Mouse (Mus musculus) olfactory bulb, adult 2 months (tissue): ENCODE data around the gene Skap1. TPM values are rescaled to one million over a fixed set of nuclear protein-coding genes. Genes with fewer than 3 reads are reported as not detected.

Experiments
- H3K27ac ChIP-seq: fragments of 200-500 bp; 2 replicates; pipeline ENCODE4 v1.5.1; 2012; ENCODE audit warnings: low read depth, low read length; ENCODE audit not compliant: insufficient read depth
- H3K4me1 ChIP-seq: fragments of 200-500 bp; 2 replicates; pipeline ENCODE4 v1.6.1; 2012; ENCODE audit warnings: low read length; ENCODE audit not compliant: control insufficient read depth, insufficient read depth
- H3K4me3 ChIP-seq: fragments of 200-500 bp; 2 replicates; pipeline ENCODE4 v1.5.1; 2012; ENCODE audit warnings: mild to moderate bottlenecking, low read depth, low read length, moderate library complexity; ENCODE audit not compliant: insufficient read depth
- CTCF ChIP-seq: fragments of 200-500 bp; IDR thresholded peaks from 2 replicates; pipeline ENCODE4 v1.5.1; 2012; ENCODE audit warnings: low read depth, mild to moderate bottlenecking, low read length, moderate library complexity; ENCODE audit not compliant: insufficient read depth
- POLR2A ChIP-seq: fragments of 200-500 bp; IDR thresholded peaks from 2 replicates; pipeline ENCODE4 v1.6.1; 2012; ENCODE audit warnings: mild to moderate bottlenecking, low read depth, low read length, moderate library complexity; ENCODE audit not compliant: insufficient read depth
- WGBS: fragments of 180-500 bp; shearing (Covaris S2); methylation state at CpG from one replicate; pipeline ENCODE4 v1.1.7; 2018; 5-methylcytosine and 5-hydroxymethylcytosine counted together
- polyA plus RNA-seq: library from polyadenylated mRNA; stranded (reverse); fragments of >200 nt; gene quantifications from 2 replicates; pipeline ENCODE4 v1.2.4, GENCODE M21; 2012; ENCODE audit warnings: low replicate concordance; ENCODE audit not compliant: missing spikeins, insufficient read depth, insufficient read length

Gene Skap1
- polyA plus RNA-seq, 1 experiment = not detected

GRCm38 (mm10) chr11:96651848-96652247 lies 187.5 kb downstream of the Skap1 start:
- TF ChIP-seq CTCF = no peak
- TF ChIP-seq POLR2A = no peak
- Histone ChIP-seq H3K4me3 (no peak overlapping the region), H3K4me1 (peaks cover 3% of the 10 kb centered on the region; the same call in 1 of the 2 replicates), H3K27ac (no peak overlapping the region)
- WGBS = 93% methylated on average over 9 of the region's 9 CpGs

DNA sequence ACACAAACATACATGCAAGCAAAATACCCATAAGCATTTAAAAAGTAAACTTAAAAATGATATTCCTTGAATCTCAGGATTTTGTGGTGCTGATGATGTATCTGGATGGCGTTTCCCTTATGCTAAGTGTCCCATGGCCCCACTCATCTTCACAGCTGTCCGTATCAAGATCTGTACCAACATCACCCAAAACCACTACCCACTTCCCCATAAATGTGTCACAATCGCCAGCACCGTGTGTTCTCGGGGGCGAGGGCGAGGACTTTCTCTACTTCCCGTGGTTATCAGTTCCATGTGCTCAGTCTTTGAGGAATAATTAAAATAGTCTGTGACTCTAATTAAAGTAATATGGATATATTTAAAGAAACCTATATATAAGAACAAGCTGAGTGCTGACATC lies 189.5 kb downstream of the Skap1 start:
- TF ChIP-seq POLR2A (no peak), CTCF (no peak)
- no peaks in the 10 kb centered on the region for H3K4me1 ChIP-seq
- 82% methylated on average over 8 of the region's 8 CpGs for WGBS
- no peak overlapping the region for H3K4me3 ChIP-seq
- no peak overlapping the region for H3K27ac ChIP-seq

DNA sequence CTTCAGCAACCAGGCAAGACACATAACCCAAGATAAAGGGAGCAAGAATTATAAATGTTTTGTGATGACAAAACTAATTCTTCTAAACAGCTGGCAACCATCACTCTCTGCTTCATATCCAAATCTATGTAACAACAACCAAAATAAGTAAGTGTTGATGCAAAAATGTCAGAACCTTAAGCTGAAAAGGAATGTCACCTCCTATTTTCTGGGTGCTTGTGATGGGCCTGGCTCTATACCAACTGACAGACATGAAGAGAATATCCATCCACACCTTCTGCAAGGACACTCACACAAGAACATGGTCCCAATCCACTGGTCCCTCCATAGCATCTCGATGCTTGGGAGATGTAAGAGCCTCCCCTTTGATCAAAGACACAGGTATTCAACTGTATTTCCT lies 194.0 kb downstream of the Skap1 start:
- no peak for TF ChIP-seq CTCF
- TF ChIP-seq POLR2A = no peak
- 86% methylated on average over 1 of the region's 1 CpGs for WGBS
- H3K27ac ChIP-seq = no peak overlapping the region

GRCm38 (mm10) chr11:96666924-96667323 lies 202.5 kb downstream of the Skap1 start:
- WGBS = 86% methylated on average over 3 of the region's 3 CpGs
- no peak overlapping the region for H3K27ac ChIP-seq
- no peak for TF ChIP-seq CTCF
- no peak for TF ChIP-seq POLR2A

More for the DNA sequence above, 194.0 kb downstream of the Skap1 start:
- no peak overlapping the region for H3K4me3 ChIP-seq
- no peaks in the 10 kb centered on the region for H3K4me1 ChIP-seq

DNA sequence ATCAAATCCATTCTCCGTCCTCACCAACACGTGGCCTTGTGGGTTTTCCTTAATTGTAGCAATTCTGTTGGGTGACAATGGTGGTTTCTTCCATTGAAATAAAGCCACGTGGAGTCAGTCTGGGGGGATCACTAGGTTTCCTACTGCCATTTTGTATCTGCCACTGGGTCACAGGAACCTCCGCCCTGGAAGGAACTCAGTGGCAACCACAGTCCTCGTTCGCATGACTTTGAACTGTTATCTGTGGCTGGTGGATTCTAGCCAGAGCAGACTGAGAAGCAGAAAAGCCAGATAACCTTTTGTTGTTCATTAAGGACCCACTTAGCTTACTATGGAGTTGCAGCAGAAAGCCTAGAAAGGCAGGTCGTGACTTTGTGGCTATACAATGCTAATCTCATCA lies 204.0 kb downstream of the Skap1 start:
- H3K27ac ChIP-seq = no peak overlapping the region
- WGBS = 84% methylated on average over 7 of the region's 7 CpGs

More at GRCm38 (mm10) chr11:96666924-96667323, 202.5 kb downstream of the Skap1 start:
- no peaks in the 10 kb centered on the region for H3K4me1 ChIP-seq
- H3K4me3 ChIP-seq = no peak overlapping the region

GRCm38 (mm10) chr11:96673792-96674191 lies 209.4 kb downstream of the Skap1 start:
- 14% methylated on average over 6 of the region's 6 CpGs for WGBS
- TF ChIP-seq CTCF = no peak
- TF ChIP-seq POLR2A = no peak
- H3K4me3 ChIP-seq = no peak overlapping the region
- H3K4me1 ChIP-seq = no peaks in the 10 kb centered on the region
- H3K27ac ChIP-seq = no peak overlapping the region

More for the DNA sequence above, 204.0 kb downstream of the Skap1 start:
- Histone ChIP-seq H3K4me1 (no peaks in the 10 kb centered on the region), H3K4me3 (no peak overlapping the region)
- TF ChIP-seq CTCF (no peak), POLR2A (no peak)

DNA sequence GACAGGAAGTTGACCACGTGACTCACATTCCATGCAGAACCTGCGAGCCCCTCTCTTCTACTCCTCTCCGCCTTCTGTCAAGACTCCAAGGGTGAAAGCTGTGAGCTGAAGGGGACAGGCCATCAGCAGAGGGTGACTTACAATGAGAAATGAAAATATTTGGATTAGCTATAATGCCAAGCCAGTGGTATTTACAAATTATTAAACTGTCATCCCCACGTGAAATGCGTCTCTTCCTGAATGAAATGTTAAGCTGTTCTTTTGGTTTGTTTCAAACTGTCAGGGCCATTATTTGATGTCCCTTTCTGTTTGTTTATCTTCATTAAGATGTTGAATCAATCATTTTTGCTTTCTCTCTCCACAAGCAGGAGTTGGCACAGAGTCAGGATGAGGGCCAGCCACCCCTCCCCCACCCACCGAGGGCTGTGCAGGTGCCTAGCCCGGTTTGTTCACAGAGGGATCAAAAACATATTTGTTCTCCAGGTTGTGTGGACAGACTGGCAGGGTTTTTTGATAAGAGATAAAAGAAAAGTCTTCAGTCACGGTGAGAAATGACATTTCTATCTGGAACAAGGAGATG lies 210.5 kb downstream of the Skap1 start:
- Histone ChIP-seq H3K27ac (no peak overlapping the region), H3K4me3 (no peak overlapping the region), H3K4me1 (no peaks in the 10 kb centered on the region)
- 49% methylated on average over 8 of the region's 8 CpGs for WGBS
- TF ChIP-seq CTCF (no peak), POLR2A (no peak)

DNA sequence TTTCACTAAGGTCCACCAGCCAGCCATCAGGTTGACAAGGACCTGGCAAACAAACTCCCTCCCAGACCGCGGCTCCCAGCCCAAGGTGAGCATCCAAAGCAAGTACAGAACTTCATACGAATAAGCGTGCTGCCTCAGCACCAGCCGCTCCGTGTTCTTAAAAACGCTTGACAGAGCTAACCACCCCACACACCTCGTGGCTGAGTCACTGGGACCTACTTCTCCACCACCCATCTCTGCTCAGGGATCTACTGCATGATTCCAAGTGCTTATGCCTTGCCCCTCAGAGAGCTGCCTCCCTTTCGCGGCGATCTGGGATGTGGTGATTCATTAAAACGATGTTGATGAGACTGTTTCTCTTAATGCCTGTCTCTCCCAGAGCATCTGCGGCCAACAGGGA lies 213.6 kb downstream of the Skap1 start:
- TF ChIP-seq CTCF = no peak
- TF ChIP-seq POLR2A = no peak

GRCm38 (mm10) chr11:96679026-96679425 lies 214.6 kb downstream of the Skap1 start:
- TF ChIP-seq CTCF = no peak
- TF ChIP-seq POLR2A = no peak
- no peaks in the 10 kb centered on the region for H3K4me1 ChIP-seq
- no peak overlapping the region for H3K4me3 ChIP-seq
- no peak overlapping the region for H3K27ac ChIP-seq
- 86% methylated on average over 4 of the region's 4 CpGs for whole genome bisulfite sequencing

More for the DNA sequence above, 213.6 kb downstream of the Skap1 start:
- no peak overlapping the region for H3K4me3 ChIP-seq
- H3K27ac ChIP-seq = no peak overlapping the region
- H3K4me1 ChIP-seq = no peaks in the 10 kb centered on the region
- WGBS = 81% methylated on average over 13 of the region's 13 CpGs
